Mouse (Mus musculus) kidney, embryonic 16.5 days (tissue): ENCODE measurements around the gene Lamb2. TPM values are rescaled to one million over a fixed set of nuclear protein-coding genes. Genes with fewer than 3 reads are reported as not detected.

Source experiments
- ATAC-seq: fragments of 200-750 bp; cut with Nextera tagmentation; 2 replicates; pipeline ENCODE4 v1.8.0; 2017; ENCODE audit warnings: moderate TSS enrichment; ENCODE audit not compliant: low FRiP score, low TSS enrichment
- H3K27ac ChIP-seq: fragments of 300-500 bp; sonication (generic); 2 replicates; pipeline ENCODE4 v1.5.1; 2014; ENCODE audit warnings: low read length
- H3K27me3 ChIP-seq: fragments of 300-500 bp; sonication (generic); 2 replicates; pipeline ENCODE4 v1.6.1; 2014; ENCODE audit warnings: low read length, control low read depth, mixed read lengths; ENCODE audit not compliant: insufficient read depth
- H3K36me3 ChIP-seq: fragments of 300-500 bp; sonication (generic); 2 replicates; pipeline ENCODE4 v1.6.1; 2014; ENCODE audit warnings: low read length, control low read depth, mixed read lengths; ENCODE audit not compliant: insufficient read depth
- H3K4me1 ChIP-seq: fragments of 300-500 bp; sonication (generic); 2 replicates; pipeline ENCODE4 v1.6.1; 2014; ENCODE audit warnings: low read length, control low read depth, mixed read lengths; ENCODE audit not compliant: insufficient read depth
- H3K4me2 ChIP-seq: fragments of 300-500 bp; sonication (generic); replicated peaks from 2 replicates; pipeline ENCODE4 v1.6.1; 2014; ENCODE audit warnings: low read depth, low read length
- H3K4me3 ChIP-seq: fragments of 300-500 bp; sonication (generic); 2 replicates; pipeline ENCODE4 v1.5.1; 2014; ENCODE audit warnings: mild to moderate bottlenecking, low read length
- H3K9ac ChIP-seq: fragments of 300-500 bp; sonication (generic); replicated peaks from 2 replicates; pipeline ENCODE4 v1.6.1; 2014; ENCODE audit warnings: low read length
- H3K9me3 ChIP-seq: fragments of 300-500 bp; sonication (generic); 2 replicates; pipeline ENCODE4 v1.6.1; 2016; ENCODE audit warnings: low read length, control low read depth
- WGBS: fragments of 180-500 bp; shearing (Covaris S2); extraction: QIAGEN DNeasy Blood & Tissue Kit; methylation state at CpG from one replicate; pipeline ENCODE4 v1.1.7; 2014; 5-methylcytosine and 5-hydroxymethylcytosine counted together
- polyA plus RNA-seq: library from polyadenylated mRNA; unstranded; fragments of >200 nt; fragmentation: Nextera tagmentation; extraction: Ambion mirVana; gene quantifications from 2 replicates; pipeline ENCODE4 v1.2.1, GENCODE M21; 2015

The Lamb2 gene
- polyA plus RNA-seq, 1 experiment from 2014 or later: 73.6 TPM

DNA sequence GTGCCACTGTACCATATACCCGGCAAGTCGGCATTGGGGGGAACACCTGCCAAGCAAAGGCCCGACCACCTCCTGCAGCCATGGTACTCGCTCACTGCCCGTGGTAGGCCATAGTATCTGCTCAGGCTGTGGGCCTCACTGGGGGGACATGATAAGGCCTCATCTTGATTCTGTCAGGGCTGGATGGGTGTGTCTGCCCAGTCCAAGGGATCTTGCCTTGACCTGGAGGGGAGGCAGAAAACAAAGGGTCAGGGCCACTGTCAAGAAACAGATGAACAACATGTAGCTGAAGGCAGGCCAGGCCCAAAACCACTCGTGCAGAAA is 28.4 kb upstream of the Lamb2 start:
- peak overlapping the region; percentile 38; the same call in 1 of the 2 replicates for H3K9ac ChIP-seq
- no peak for ATAC-seq
- 88% methylated on average over 6 of the region's 6 CpGs for WGBS

DNA sequence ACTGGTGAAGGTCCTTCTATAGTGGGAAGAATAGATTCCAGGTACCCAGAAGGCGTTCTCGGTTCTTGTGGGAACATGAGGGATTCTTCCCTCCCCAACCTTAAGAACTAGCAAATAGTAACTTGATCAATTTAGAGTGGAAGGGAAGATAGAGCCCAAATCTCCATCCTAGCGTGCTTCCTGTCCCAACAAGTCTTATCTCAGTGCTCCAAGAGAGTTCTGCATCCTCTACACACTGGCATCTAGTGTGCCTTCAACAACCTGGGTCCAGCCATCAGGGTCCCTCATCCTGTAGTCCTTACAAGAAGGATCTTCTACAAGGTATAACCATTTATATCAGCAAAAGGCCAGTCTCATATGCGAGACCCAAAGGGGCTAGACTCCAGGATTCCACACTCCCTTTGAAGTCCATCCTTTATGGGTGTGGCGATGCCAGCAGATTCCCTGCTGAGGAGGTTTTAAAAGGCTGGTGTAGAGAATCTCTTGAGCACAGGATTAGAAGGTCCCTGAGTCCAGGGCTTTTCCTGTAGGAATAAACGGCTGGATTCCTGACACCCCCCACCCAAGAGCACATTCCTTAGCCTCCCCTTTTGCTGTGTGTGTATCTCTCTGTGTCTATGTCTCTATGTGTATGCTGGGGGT is 27.9 kb upstream of the Lamb2 start:
- peak overlapping the region; percentile 80; the same call in 1 of the 2 replicates for H3K27ac ChIP-seq
- peak overlapping the region; percentile 78 for H3K9ac ChIP-seq
- ATAC-seq: peak; percentile 12; the same call in 1 of the 2 replicates
- H3K4me2 ChIP-seq: peak overlapping the region; percentile 99
- 0 out of 2 replicates have a peak, but pooled peaks cover 9% of the 10 kb centered on the region for H3K36me3 ChIP-seq
- no peaks in the 10 kb centered on the region for H3K27me3 ChIP-seq
- H3K4me1 ChIP-seq: peaks cover 25% of the 10 kb centered on the region
- H3K4me3 ChIP-seq: peak overlapping the region; percentile 70
- WGBS: 51% methylated on average over 6 of the region's 6 CpGs
- H3K9me3 ChIP-seq: no peaks in the 10 kb centered on the region

More for the DNA sequence above, 28.4 kb upstream of the Lamb2 start:
- Histone ChIP-seq H3K27ac (0 out of 2 replicates have a peak overlapping the region, but pooled peaks have one; percentile 34), H3K27me3 (no peaks in the 10 kb centered on the region), H3K36me3 (0 out of 2 replicates have a peak, but pooled peaks cover 9% of the 10 kb centered on the region), H3K4me1 (peaks cover 25% of the 10 kb centered on the region), H3K9me3 (no peaks in the 10 kb centered on the region), H3K4me3 (no peak overlapping the region; the same call in 1 of the 2 replicates), H3K4me2 (peak overlapping the region; percentile 99)

DNA sequence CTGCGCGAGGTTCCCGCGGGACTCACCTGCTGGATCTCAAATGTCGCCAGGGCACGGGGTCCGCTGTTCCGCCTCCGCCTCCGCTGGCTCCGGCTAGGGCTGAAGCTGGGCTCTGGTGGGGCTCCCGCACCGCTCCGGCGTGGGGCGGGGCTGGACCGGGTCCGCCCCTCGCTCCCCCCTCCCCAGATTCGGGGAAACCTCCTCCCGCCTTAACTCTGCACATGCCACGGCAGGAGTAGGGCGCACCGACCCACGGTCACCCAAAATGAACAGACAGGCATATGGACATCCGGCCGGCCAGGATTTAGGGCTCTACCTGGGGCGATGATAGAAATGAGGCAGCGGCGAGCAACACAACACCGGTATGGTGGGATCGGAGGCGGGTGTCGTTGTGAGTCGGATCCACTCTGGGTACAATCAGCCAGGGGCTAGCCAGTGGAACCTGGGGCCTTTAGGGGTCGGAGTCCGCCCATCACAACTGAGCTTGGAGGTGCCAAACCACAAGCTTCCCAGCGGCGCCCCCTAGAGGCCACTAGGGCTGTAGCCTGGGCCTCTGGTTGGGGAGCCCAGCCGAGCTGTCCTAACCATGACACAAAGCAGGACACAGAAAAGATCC is 27.1 kb upstream of the Lamb2 start:
- Histone ChIP-seq H3K27me3 (no peaks in the 10 kb centered on the region), H3K4me3 (peak overlapping the region; percentile 70), H3K4me1 (peaks cover 25% of the 10 kb centered on the region), H3K4me2 (peak overlapping the region; percentile 99), H3K36me3 (0 out of 2 replicates have a peak, but pooled peaks cover 9% of the 10 kb centered on the region), H3K27ac (peak overlapping the region; percentile 80), H3K9ac (peak overlapping the region; percentile 78), H3K9me3 (no peaks in the 10 kb centered on the region)
- peak; percentile 93 for ATAC-seq
- under 1% methylated on average over 40 of the region's 40 CpGs for WGBS

- 0 out of 2 replicates have a peak, but pooled peaks have one; percentile 8 for ATAC-seq
- 49% methylated on average over 6 of the region's 6 CpGs for WGBS
- H3K4me1 ChIP-seq: peaks cover 25% of the 10 kb centered on the region
- peak overlapping the region; percentile 78 for H3K9ac ChIP-seq
- no peaks in the 10 kb centered on the region for H3K27me3 ChIP-seq
- H3K4me2 ChIP-seq: peak overlapping the region; percentile 99
- no peaks in the 10 kb centered on the region for H3K9me3 ChIP-seq
- H3K36me3 ChIP-seq: 0 out of 2 replicates have a peak, but pooled peaks cover 8% of the 10 kb centered on the region
- H3K27ac ChIP-seq: peak overlapping the region; percentile 46; the same call in 1 of the 2 replicates
- H3K4me3 ChIP-seq: peak overlapping the region; percentile 70
These were observed 26.6 kb upstream of the Lamb2 start for GRCm38 (mm10) chr9:108452911-108453310.

- 77% methylated on average over 4 of the region's 4 CpGs for WGBS
- H3K27ac ChIP-seq: no peak overlapping the region
- H3K9ac ChIP-seq: no peak overlapping the region
These were observed 26.1 kb upstream of the Lamb2 start for GRCm38 (mm10) chr9:108453458-108453857.

GRCm38 (mm10) chr9:108454429-108454828 is 25.1 kb upstream of the Lamb2 start:
- Histone ChIP-seq H3K9ac (no peak overlapping the region), H3K27ac (no peak overlapping the region), H3K36me3 (0 out of 2 replicates have a peak, but pooled peaks cover 3% of the 10 kb centered on the region), H3K27me3 (no peaks in the 10 kb centered on the region), H3K9me3 (no peaks in the 10 kb centered on the region), H3K4me1 (peaks cover 25% of the 10 kb centered on the region), H3K4me3 (no peak overlapping the region), H3K4me2 (no peak overlapping the region)
- ATAC-seq: no peak
- WGBS: 91% methylated on average over 6 of the region's 6 CpGs

More at GRCm38 (mm10) chr9:108453458-108453857, 26.1 kb upstream of the Lamb2 start:
- Histone ChIP-seq H3K4me2 (peak overlapping the region; percentile 99; the same call in 1 of the 2 replicates), H3K9me3 (no peaks in the 10 kb centered on the region), H3K27me3 (no peaks in the 10 kb centered on the region), H3K4me1 (peaks cover 25% of the 10 kb centered on the region), H3K4me3 (no peak overlapping the region), H3K36me3 (0 out of 2 replicates have a peak, but pooled peaks cover 3% of the 10 kb centered on the region)
- no peak for ATAC-seq

DNA sequence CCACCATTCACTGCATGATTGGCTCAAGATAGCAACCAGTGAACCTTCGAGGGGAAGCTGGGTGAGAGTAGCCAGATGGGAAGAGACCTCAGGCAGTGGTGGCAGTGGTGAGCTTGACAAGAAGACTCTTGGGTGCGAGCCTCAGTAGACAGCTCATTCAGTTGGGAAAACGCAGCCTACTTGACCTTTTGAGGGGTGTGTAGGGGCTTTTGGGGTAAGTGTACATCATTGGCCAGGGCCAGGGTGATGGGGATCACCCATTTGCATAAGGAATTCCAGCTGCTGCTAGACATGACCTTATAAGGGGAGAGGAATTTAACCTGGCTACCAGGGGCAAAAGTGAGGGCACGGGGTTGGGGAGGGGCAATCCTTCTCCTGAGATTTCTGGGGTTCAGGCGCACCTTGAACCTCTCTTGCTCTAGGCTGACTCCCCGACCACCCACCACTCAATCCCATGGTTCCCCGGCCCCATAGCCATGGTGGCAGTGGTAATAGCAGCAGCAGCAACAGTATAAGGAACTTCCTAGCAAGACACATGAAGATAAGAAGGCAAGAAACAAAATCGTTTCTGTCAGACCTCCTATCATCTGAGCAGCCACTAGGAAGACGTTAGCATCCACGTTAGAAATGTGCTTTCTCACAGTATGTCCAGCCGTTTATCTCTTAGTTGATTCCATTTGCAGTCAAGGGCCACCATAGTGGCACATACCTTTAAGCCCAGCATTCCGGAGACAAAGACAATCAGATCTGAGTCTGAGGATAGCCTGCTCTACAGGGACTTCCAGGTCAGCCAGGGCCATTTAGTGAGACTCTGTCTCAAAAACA is 23.6 kb upstream of the Lamb2 start:
- 79% methylated on average over 12 of the region's 12 CpGs for whole genome bisulfite sequencing
- H3K36me3 ChIP-seq: 0 out of 2 replicates have a peak, but pooled peaks cover under 1% of the 10 kb centered on the region
- no peak overlapping the region for H3K9ac ChIP-seq
- no peak overlapping the region for H3K4me2 ChIP-seq
- H3K4me1 ChIP-seq: peaks cover 11% of the 10 kb centered on the region
- no peaks in the 10 kb centered on the region for H3K9me3 ChIP-seq
- no peaks in the 10 kb centered on the region for H3K27me3 ChIP-seq
- H3K27ac ChIP-seq: no peak overlapping the region
- ATAC-seq: no peak
- H3K4me3 ChIP-seq: no peak overlapping the region

- H3K27me3 ChIP-seq: no peaks in the 10 kb centered on the region
- H3K4me2 ChIP-seq: no peak overlapping the region
- H3K9me3 ChIP-seq: no peaks in the 10 kb centered on the region
- no peak for ATAC-seq
- H3K4me3 ChIP-seq: no peak overlapping the region
- no peak overlapping the region for H3K9ac ChIP-seq
- H3K27ac ChIP-seq: no peak overlapping the region
- WGBS: 87% methylated on average over 10 of the region's 10 CpGs
- peaks cover 11% of the 10 kb centered on the region for H3K4me1 ChIP-seq
- H3K36me3 ChIP-seq: no peaks in the 10 kb centered on the region
These were observed 22.6 kb upstream of the Lamb2 start for GRCm38 (mm10) chr9:108456953-108457352.

- no peak for ATAC-seq
- 82% methylated on average over 1 of the region's 1 CpGs for WGBS
- Histone ChIP-seq H3K9me3 (no peaks in the 10 kb centered on the region), H3K36me3 (peaks cover 19% of the 10 kb centered on the region), H3K4me3 (peak overlapping the region; percentile 84), H3K27me3 (no peaks in the 10 kb centered on the region), H3K9ac (peak overlapping the region; percentile 91; the same call in 1 of the 2 replicates), H3K27ac (peak overlapping the region; percentile 96), H3K4me2 (peak overlapping the region; percentile 85), H3K4me1 (peaks cover 17% of the 10 kb centered on the region)
These were observed 19.6 kb upstream of the Lamb2 start for GRCm38 (mm10) chr9:108459939-108460318.
